Mouse (Mus musculus) kidney, embryonic 16.5 days (tissue): ENCODE measurements around the gene Fbxo17. TPM values are rescaled to one million over a fixed set of nuclear protein-coding genes. Genes with fewer than 3 reads are reported as not detected.

Source experiments
- ATAC-seq: fragments of 200-750 bp; cut with Nextera tagmentation; 2 replicates; pipeline ENCODE4 v1.8.0; 2017; ENCODE audit warnings: moderate TSS enrichment; ENCODE audit not compliant: low FRiP score, low TSS enrichment
- H3K27ac ChIP-seq: fragments of 300-500 bp; sonication (generic); 2 replicates; pipeline ENCODE4 v1.5.1; 2014; ENCODE audit warnings: low read length
- H3K27me3 ChIP-seq: fragments of 300-500 bp; sonication (generic); 2 replicates; pipeline ENCODE4 v1.6.1; 2014; ENCODE audit warnings: low read length, control low read depth, mixed read lengths; ENCODE audit not compliant: insufficient read depth
- H3K36me3 ChIP-seq: fragments of 300-500 bp; sonication (generic); 2 replicates; pipeline ENCODE4 v1.6.1; 2014; ENCODE audit warnings: low read length, control low read depth, mixed read lengths; ENCODE audit not compliant: insufficient read depth
- H3K4me1 ChIP-seq: fragments of 300-500 bp; sonication (generic); 2 replicates; pipeline ENCODE4 v1.6.1; 2014; ENCODE audit warnings: low read length, control low read depth, mixed read lengths; ENCODE audit not compliant: insufficient read depth
- H3K4me2 ChIP-seq: fragments of 300-500 bp; sonication (generic); replicated peaks from 2 replicates; pipeline ENCODE4 v1.6.1; 2014; ENCODE audit warnings: low read depth, low read length
- H3K4me3 ChIP-seq: fragments of 300-500 bp; sonication (generic); 2 replicates; pipeline ENCODE4 v1.5.1; 2014; ENCODE audit warnings: mild to moderate bottlenecking, low read length
- H3K9ac ChIP-seq: fragments of 300-500 bp; sonication (generic); replicated peaks from 2 replicates; pipeline ENCODE4 v1.6.1; 2014; ENCODE audit warnings: low read length
- H3K9me3 ChIP-seq: fragments of 300-500 bp; sonication (generic); 2 replicates; pipeline ENCODE4 v1.6.1; 2016; ENCODE audit warnings: low read length, control low read depth
- WGBS: fragments of 180-500 bp; shearing (Covaris S2); extraction: QIAGEN DNeasy Blood & Tissue Kit; methylation state at CpG from one replicate; pipeline ENCODE4 v1.1.7; 2014; 5-methylcytosine and 5-hydroxymethylcytosine counted together
- polyA plus RNA-seq: library from polyadenylated mRNA; unstranded; fragments of >200 nt; fragmentation: Nextera tagmentation; extraction: Ambion mirVana; gene quantifications from 2 replicates; pipeline ENCODE4 v1.2.1, GENCODE M21; 2015

The Fbxo17 gene
- polyA plus RNA-seq, 1 experiment from 2014 or later: 9.4 TPM

- Histone ChIP-seq H3K36me3 (peaks cover 25% of the 10 kb centered on the region), H3K9me3 (no peaks in the 10 kb centered on the region), H3K27ac (no peak within 1 kb of the TSS), H3K4me3 (no peak within 1 kb of the TSS), H3K9ac (no peak within 1 kb of the TSS), H3K4me2 (peak within 1 kb of the TSS; percentile 36), H3K4me1 (peaks cover 6% of the 10 kb centered on the region), H3K27me3 (peaks cover 10% of the 10 kb centered on the region; the same call in 1 of the 2 replicates)
- ATAC-seq: 0 out of 2 replicates have a peak, but pooled peaks have one; percentile 29
- 4% methylated on average over 17 of the region's 17 CpGs for WGBS
Measured at GRCm38 (mm10) chr7:28756079-28756478, 39.5 kb downstream of the Fbxo17 start, which contains the start of gene Ccer2. TSS of gene Ccer2 (plus strand) at chr7:28756174.

GRCm38 (mm10) chr7:28758623-28759022 is 42.0 kb downstream of the Fbxo17 start:
- 89% methylated on average over 13 of the region's 13 CpGs for WGBS
- no peak for ATAC-seq

GRCm38 (mm10) chr7:28761907-28762306 is 45.3 kb downstream of the Fbxo17 start:
- 89% methylated on average over 9 of the region's 9 CpGs for WGBS
- Histone ChIP-seq H3K4me3 (no peak overlapping the region), H3K27me3 (no peaks in the 10 kb centered on the region), H3K4me1 (peaks cover 6% of the 10 kb centered on the region; the same call in 1 of the 2 replicates), H3K9ac (no peak overlapping the region), H3K27ac (no peak overlapping the region), H3K4me2 (no peak overlapping the region), H3K36me3 (peaks cover 26% of the 10 kb centered on the region), H3K9me3 (no peaks in the 10 kb centered on the region)
- no peak for ATAC-seq

More at GRCm38 (mm10) chr7:28758623-28759022, 42.0 kb downstream of the Fbxo17 start:
- H3K4me1 ChIP-seq: peaks cover 6% of the 10 kb centered on the region
- no peak overlapping the region for H3K4me2 ChIP-seq
- H3K27me3 ChIP-seq: peaks cover 10% of the 10 kb centered on the region; the same call in 1 of the 2 replicates
- H3K4me3 ChIP-seq: no peak overlapping the region
- no peaks in the 10 kb centered on the region for H3K9me3 ChIP-seq
- H3K27ac ChIP-seq: no peak overlapping the region
- peaks cover 26% of the 10 kb centered on the region for H3K36me3 ChIP-seq
- H3K9ac ChIP-seq: no peak overlapping the region

- WGBS: 86% methylated on average over 6 of the region's 6 CpGs
- H3K4me3 ChIP-seq: peak overlapping the region; percentile 72
Measured at GRCm38 (mm10) chr7:28765211-28765610, 48.6 kb downstream of the Fbxo17 start.

GRCm38 (mm10) chr7:28766173-28766879 is 49.7 kb downstream of the Fbxo17 start, which contains the start of gene Sirt2:
TSS of gene Sirt2 (plus strand) at chr7:28766735.
- peak within 1 kb of the TSS; percentile 66 for H3K4me2 ChIP-seq
- no peak within 1 kb of the TSS for H3K27ac ChIP-seq
- peak within 1 kb of the TSS; percentile 90 for H3K9ac ChIP-seq
- H3K4me1 ChIP-seq: peaks cover 13% of the 10 kb centered on the region
- no peaks in the 10 kb centered on the region for H3K9me3 ChIP-seq
- peaks cover 6% of the 10 kb centered on the region for H3K36me3 ChIP-seq
- ATAC-seq: peak; percentile 99
- WGBS: under 1% methylated on average over 45 of the region's 45 CpGs
- no peaks in the 10 kb centered on the region for H3K27me3 ChIP-seq
- H3K4me3 ChIP-seq: peak within 1 kb of the TSS; percentile 72

More at GRCm38 (mm10) chr7:28765211-28765610, 48.6 kb downstream of the Fbxo17 start:
- Histone ChIP-seq H3K27ac (no peak overlapping the region), H3K36me3 (peaks cover 14% of the 10 kb centered on the region), H3K9ac (0 out of 2 replicates have a peak overlapping the region, but pooled peaks have one; percentile 75), H3K9me3 (no peaks in the 10 kb centered on the region), H3K4me2 (peak overlapping the region; percentile 66), H3K27me3 (no peaks in the 10 kb centered on the region), H3K4me1 (peaks cover 13% of the 10 kb centered on the region)
- ATAC-seq: no peak

- H3K9ac ChIP-seq: peak overlapping the region; percentile 90
- peaks cover 3% of the 10 kb centered on the region; the same call in 1 of the 2 replicates for H3K36me3 ChIP-seq
- no peak overlapping the region for H3K27ac ChIP-seq
- peak overlapping the region; percentile 57 for H3K4me2 ChIP-seq
- H3K4me1 ChIP-seq: peaks cover 13% of the 10 kb centered on the region
- 6% methylated on average over 14 of the region's 14 CpGs for WGBS
- no peak; the same call in 1 of the 2 replicates for ATAC-seq
- H3K4me3 ChIP-seq: peak overlapping the region; percentile 72
- H3K27me3 ChIP-seq: no peaks in the 10 kb centered on the region
- no peaks in the 10 kb centered on the region for H3K9me3 ChIP-seq
Measured at GRCm38 (mm10) chr7:28766910-28767309, 50.3 kb downstream of the Fbxo17 start.

GRCm38 (mm10) chr7:28767462-28767965 is 50.9 kb downstream of the Fbxo17 start, which contains the start of gene Nfkbib:
TSS of gene Nfkbib (minus strand) at chr7:28767512.
- H3K4me1 ChIP-seq: peaks cover 13% of the 10 kb centered on the region
- WGBS: 54% methylated on average over 7 of the region's 7 CpGs
- H3K9me3 ChIP-seq: no peaks in the 10 kb centered on the region
- ATAC-seq: no peak
- H3K9ac ChIP-seq: peak within 1 kb of the TSS; percentile 90
- H3K36me3 ChIP-seq: no peaks in the 10 kb centered on the region; the same call in 1 of the 2 replicates
- H3K27me3 ChIP-seq: no peaks in the 10 kb centered on the region
- no peak within 1 kb of the TSS for H3K27ac ChIP-seq
- H3K4me3 ChIP-seq: peak within 1 kb of the TSS; percentile 72
- H3K4me2 ChIP-seq: peak within 1 kb of the TSS; percentile 66

- Histone ChIP-seq H3K36me3 (no peaks in the 10 kb centered on the region; the same call in 1 of the 2 replicates), H3K4me1 (peaks cover 13% of the 10 kb centered on the region), H3K4me3 (no peak overlapping the region), H3K9me3 (no peaks in the 10 kb centered on the region), H3K4me2 (no peak overlapping the region), H3K9ac (no peak overlapping the region), H3K27ac (no peak overlapping the region), H3K27me3 (no peaks in the 10 kb centered on the region)
- ATAC-seq: no peak
- WGBS: 92% methylated on average over 9 of the region's 9 CpGs
Measured at GRCm38 (mm10) chr7:28769414-28769958, 52.9 kb downstream of the Fbxo17 start.

GRCm38 (mm10) chr7:28770309-28770708 is 53.7 kb downstream of the Fbxo17 start:
- ATAC-seq: no peak
- H3K27me3 ChIP-seq: no peaks in the 10 kb centered on the region
- no peak overlapping the region for H3K4me3 ChIP-seq
- no peaks in the 10 kb centered on the region; the same call in 1 of the 2 replicates for H3K36me3 ChIP-seq
- H3K27ac ChIP-seq: no peak overlapping the region
- H3K9me3 ChIP-seq: no peaks in the 10 kb centered on the region
- H3K4me1 ChIP-seq: peaks cover 13% of the 10 kb centered on the region
- H3K9ac ChIP-seq: no peak overlapping the region
- H3K4me2 ChIP-seq: no peak overlapping the region
- WGBS: 93% methylated on average over 3 of the region's 3 CpGs
